Mouse (Mus musculus) embryonic facial prominence, embryonic 13.5 days (tissue): ENCODE results near the gene Mia. TPM values are rescaled to one million over a fixed set of nuclear protein-coding genes. Genes with fewer than 3 reads are reported as not detected.
A peak's percentile ranks its signal among the peaks of the same experiment; 100 is the strongest.

Experiments
- ATAC-seq: fragments of 200-750 bp; cut with Nextera tagmentation; 2 replicates; pipeline ENCODE4 v1.8.0; 2017; ENCODE audit warnings: low read depth; ENCODE audit not compliant: insufficient number of reproducible peaks, insufficient read depth, low FRiP score, low TSS enrichment
- H3K27ac ChIP-seq: fragments of 300-500 bp; sonication (generic); 2 replicates; pipeline ENCODE4 v1.5.1; 2015; ENCODE audit warnings: moderate library complexity, mild to moderate bottlenecking, inconsistent platforms
- H3K27me3 ChIP-seq: fragments of 300-500 bp; sonication (generic); 2 replicates; pipeline ENCODE4 v1.6.1; 2015; ENCODE audit warnings: mild to moderate bottlenecking, inconsistent platforms
- H3K36me3 ChIP-seq: fragments of 300-500 bp; sonication (generic); 2 replicates; pipeline ENCODE4 v1.6.1; 2015; ENCODE audit warnings: mild to moderate bottlenecking, inconsistent platforms
- H3K4me1 ChIP-seq: fragments of 300-500 bp; sonication (generic); 2 replicates; pipeline ENCODE4 v1.6.1; 2015; ENCODE audit warnings: inconsistent platforms
- H3K4me2 ChIP-seq: fragments of 300-500 bp; sonication (generic); 2 replicates; pipeline ENCODE4 v1.6.1; 2015; ENCODE audit warnings: moderate library complexity, mild to moderate bottlenecking, inconsistent platforms
- H3K4me3 ChIP-seq: fragments of 300-500 bp; sonication (generic); 2 replicates; pipeline ENCODE4 v1.5.1; 2015; ENCODE audit warnings: mild to moderate bottlenecking, inconsistent platforms
- H3K9ac ChIP-seq: fragments of 300-500 bp; sonication (generic); 2 replicates; pipeline ENCODE4 v1.6.1; 2015; ENCODE audit warnings: mild to moderate bottlenecking, inconsistent platforms
- H3K9me3 ChIP-seq: fragments of 300-500 bp; sonication (generic); 2 replicates; pipeline ENCODE4 v1.6.1; 2016; ENCODE audit warnings: inconsistent platforms
- whole genome bisulfite sequencing: fragments of 180-500 bp; shearing (Covaris S2); methylation state at CpG from one replicate; pipeline ENCODE4 v1.1.7; 2015; ENCODE audit warnings: mixed read lengths; 5-methylcytosine and 5-hydroxymethylcytosine counted together
- polyA plus RNA-seq: library from polyadenylated mRNA; unstranded; fragments of >200 nt; fragmentation: Nextera tagmentation; extraction: Ambion mirVana; gene quantifications from 2 replicates; pipeline ENCODE4 v1.2.1, GENCODE M21; 2015

Gene Mia
- polyA plus RNA-seq, 1 experiment from 2014 or later = 60.5 TPM

GRCm38 (mm10) chr7:27203730-27204449 is 22.9 kb upstream of the Mia start:
- Histone ChIP-seq H3K4me1 (no peaks in the 10 kb centered on the region), H3K4me3 (no peak overlapping the region), H3K27me3 (no peaks in the 10 kb centered on the region), H3K9me3 (no peaks in the 10 kb centered on the region), H3K4me2 (no peak overlapping the region), H3K9ac (no peak overlapping the region), H3K36me3 (peaks cover 68% of the 10 kb centered on the region), H3K27ac (no peak overlapping the region)
- 92% methylated on average over 8 of the region's 8 CpGs for WGBS
- no peak for ATAC-seq

GRCm38 (mm10) chr7:27198779-27199178 is 17.8 kb upstream of the Mia start:
- Histone ChIP-seq H3K4me2 (no peak overlapping the region), H3K27ac (no peak overlapping the region), H3K4me1 (peaks cover 11% of the 10 kb centered on the region), H3K4me3 (no peak overlapping the region), H3K36me3 (peaks cover 47% of the 10 kb centered on the region), H3K9me3 (no peaks in the 10 kb centered on the region), H3K27me3 (no peaks in the 10 kb centered on the region), H3K9ac (no peak overlapping the region)
- WGBS = 93% methylated on average over 8 of the region's 8 CpGs
- ATAC-seq = no peak

- Histone ChIP-seq H3K27ac (no peak overlapping the region), H3K4me1 (peaks cover 15% of the 10 kb centered on the region), H3K4me2 (no peak overlapping the region), H3K27me3 (no peaks in the 10 kb centered on the region), H3K9me3 (no peaks in the 10 kb centered on the region), H3K36me3 (peaks cover 47% of the 10 kb centered on the region), H3K9ac (no peak overlapping the region), H3K4me3 (no peak overlapping the region)
- no peak for ATAC-seq
These were observed 17.4 kb upstream of the Mia start for GRCm38 (mm10) chr7:27198355-27198754.

- WGBS = 90% methylated on average over 8 of the region's 8 CpGs
- peaks cover 17% of the 10 kb centered on the region for H3K4me1 ChIP-seq
- H3K4me3 ChIP-seq = no peak overlapping the region
- no peak overlapping the region for H3K4me2 ChIP-seq
- H3K9ac ChIP-seq = no peak overlapping the region
- no peak for ATAC-seq
- H3K27ac ChIP-seq = no peak overlapping the region
- H3K27me3 ChIP-seq = no peaks in the 10 kb centered on the region
- no peaks in the 10 kb centered on the region for H3K9me3 ChIP-seq
- peaks cover 47% of the 10 kb centered on the region for H3K36me3 ChIP-seq
These were observed 16.7 kb upstream of the Mia start for GRCm38 (mm10) chr7:27197634-27198033.

- no peak for ATAC-seq
- 86% methylated on average over 2 of the region's 3 CpGs for WGBS
- no peaks in the 10 kb centered on the region for H3K27me3 ChIP-seq
- peak overlapping the region; percentile 95; the same call in 1 of the 2 replicates for H3K4me2 ChIP-seq
- no peak overlapping the region for H3K9ac ChIP-seq
- no peak overlapping the region for H3K27ac ChIP-seq
- H3K4me3 ChIP-seq = no peak overlapping the region
- H3K9me3 ChIP-seq = no peaks in the 10 kb centered on the region
- peaks cover 48% of the 10 kb centered on the region for H3K36me3 ChIP-seq
- peaks cover 17% of the 10 kb centered on the region for H3K4me1 ChIP-seq
These were observed 16.2 kb upstream of the Mia start for GRCm38 (mm10) chr7:27197136-27197535.

GRCm38 (mm10) chr7:27195681-27196611 is 15.0 kb upstream of the Mia start, which contains the start of the genes BC024978 and Snrpa:
TSS of gene BC024978 (plus strand) at chr7:27195781.
TSS of gene Snrpa (minus strand) at chr7:27196271.
- H3K9ac ChIP-seq = peak within 1 kb of the TSS; percentile 95
- H3K4me3 ChIP-seq = peak within 1 kb of the TSS; percentile 83
- no peaks in the 10 kb centered on the region for H3K9me3 ChIP-seq
- 1% methylated on average over 64 of the region's 64 CpGs for WGBS
- peaks cover 51% of the 10 kb centered on the region for H3K36me3 ChIP-seq
- peak within 1 kb of the TSS; percentile 95 for H3K4me2 ChIP-seq
- peak; percentile 98 for ATAC-seq
- peaks cover 17% of the 10 kb centered on the region for H3K4me1 ChIP-seq
- peak within 1 kb of the TSS; percentile 99 for H3K27ac ChIP-seq
- no peaks in the 10 kb centered on the region for H3K27me3 ChIP-seq

- peak overlapping the region; percentile 95; the same call in 1 of the 2 replicates for H3K4me2 ChIP-seq
- H3K4me3 ChIP-seq = no peak overlapping the region
- H3K9ac ChIP-seq = peak overlapping the region; percentile 2; the same call in 1 of the 2 replicates
- H3K27ac ChIP-seq = no peak overlapping the region
- H3K36me3 ChIP-seq = peaks cover 68% of the 10 kb centered on the region
- WGBS = 83% methylated on average over 4 of the region's 4 CpGs
- H3K9me3 ChIP-seq = no peaks in the 10 kb centered on the region
- ATAC-seq = no peak
- H3K27me3 ChIP-seq = no peaks in the 10 kb centered on the region
- H3K4me1 ChIP-seq = peaks cover 17% of the 10 kb centered on the region
These were observed 12.8 kb upstream of the Mia start for GRCm38 (mm10) chr7:27193731-27194130.

GRCm38 (mm10) chr7:27192434-27192833 is 11.5 kb upstream of the Mia start:
- Histone ChIP-seq H3K36me3 (peaks cover 69% of the 10 kb centered on the region), H3K4me2 (no peak overlapping the region), H3K4me3 (no peak overlapping the region), H3K9me3 (no peaks in the 10 kb centered on the region), H3K4me1 (peaks cover 17% of the 10 kb centered on the region), H3K27ac (no peak overlapping the region), H3K27me3 (no peaks in the 10 kb centered on the region), H3K9ac (no peak overlapping the region)
- ATAC-seq = no peak
- WGBS = 89% methylated on average over 5 of the region's 5 CpGs

GRCm38 (mm10) chr7:27189271-27189931 is 8.4 kb upstream of the Mia start:
- Histone ChIP-seq H3K9ac (no peak overlapping the region), H3K27me3 (no peaks in the 10 kb centered on the region), H3K4me1 (peaks cover 10% of the 10 kb centered on the region), H3K36me3 (peaks cover 97% of the 10 kb centered on the region), H3K4me2 (no peak overlapping the region), H3K4me3 (no peak overlapping the region), H3K9me3 (no peaks in the 10 kb centered on the region), H3K27ac (no peak overlapping the region)
- no peak for ATAC-seq
- whole genome bisulfite sequencing = 95% methylated on average over 10 of the region's 10 CpGs

- Histone ChIP-seq H3K27ac (no peak overlapping the region), H3K9me3 (no peaks in the 10 kb centered on the region), H3K4me2 (no peak overlapping the region), H3K4me1 (no peaks in the 10 kb centered on the region), H3K4me3 (no peak overlapping the region), H3K9ac (no peak overlapping the region), H3K36me3 (peaks cover 78% of the 10 kb centered on the region), H3K27me3 (no peaks in the 10 kb centered on the region)
- no peak for ATAC-seq
- WGBS = 94% methylated on average over 5 of the region's 5 CpGs
These were observed 5.0 kb upstream of the Mia start for GRCm38 (mm10) chr7:27185986-27186385.

- H3K9ac ChIP-seq = no peak overlapping the region
- 70% methylated on average over 3 of the region's 3 CpGs for WGBS
- no peaks in the 10 kb centered on the region; the same call in 1 of the 2 replicates for H3K4me1 ChIP-seq
- no peak overlapping the region for H3K4me2 ChIP-seq
- no peak overlapping the region for H3K4me3 ChIP-seq
- no peak for ATAC-seq
- H3K36me3 ChIP-seq = peaks cover 68% of the 10 kb centered on the region
- H3K27ac ChIP-seq = no peak overlapping the region
- no peaks in the 10 kb centered on the region for H3K9me3 ChIP-seq
- H3K27me3 ChIP-seq = no peaks in the 10 kb centered on the region
These were observed 4.0 kb upstream of the Mia start for GRCm38 (mm10) chr7:27184964-27185363.
